Mouse (Mus musculus): Measurements from ENCODE around the gene Ptrh1. TPM values are rescaled to one million over a fixed set of nuclear protein-coding genes. Genes with fewer than 3 reads are reported as not detected.

The Ptrh1 gene
- total and polyA plus RNA-seq, 3 experiments, result 12.3 to 27.9 TPM; not detected in 1

DNA sequence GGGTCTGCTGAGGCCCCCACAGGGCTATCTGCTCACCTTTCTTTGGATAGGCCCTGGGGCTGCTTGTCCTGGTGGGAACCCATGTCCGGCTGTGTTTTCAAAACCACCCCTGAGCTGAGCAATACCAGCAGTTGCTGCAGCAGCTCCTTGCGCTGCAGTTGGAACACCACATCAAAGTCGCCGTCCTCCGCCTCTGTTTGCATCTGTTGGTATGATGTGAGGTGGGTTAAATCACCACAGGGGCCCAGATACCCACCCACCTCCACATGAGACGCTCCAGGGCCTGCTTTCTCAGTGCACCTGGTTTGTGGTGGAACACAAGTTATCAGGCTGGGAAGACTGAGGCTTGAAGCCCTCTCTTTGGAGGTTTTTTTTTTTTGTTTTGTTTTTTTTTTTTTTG lies 2.5 kb downstream of the Ptrh1 start:
- Histone ChIP-seq H3K79me2 (ENCODE audit: control insufficient read depth, insufficient read depth, low read length, poor library complexity) (no peaks in the 10 kb centered on the region; the same call in 1 of the 2 replicates), H3K9me3 (replicated peaks; ENCODE audit: insufficient read depth, low read length) (no peaks in the 10 kb centered on the region), H3K27me3 (ENCODE audit: control insufficient read depth in 1 of 2, insufficient read depth in 2 of 2, low read length in 2 of 2) (no peaks in the 10 kb centered on the region), H3K4me1 (ENCODE audit: control insufficient read depth in 1 of 2, insufficient read depth in 2 of 2, low read length in 2 of 2) (peaks cover 0 to 5% of the 10 kb centered on the region in 2 experiments; a peak in 2 of 4 replicates), H3K4me3 (ENCODE audit: control insufficient read depth in 1 of 2, insufficient read depth in 1 of 2, low read depth in 2 of 2, low read length in 2 of 2) (no peak overlapping the region), H3K9ac (ENCODE audit: control insufficient read depth, low read depth, low read length, poor library complexity, severe bottlenecking) (no peak overlapping the region), H3K36me3 (ENCODE audit: control insufficient read depth in 1 of 2, insufficient read depth in 2 of 2, low read length in 2 of 2) (no peaks in the 10 kb centered on the region), H3K27ac (ENCODE audit: control insufficient read depth, low read depth, low read length) (no peak overlapping the region)
- no peak for DNase-seq (ENCODE audit: low read depth, low spot score)
- TF ChIP-seq POLR2AphosphoS5 (IDR thresholded peaks at IDR 0.05; ENCODE audit: borderline replicate concordance, low read depth, low read length) (no peak), ZNF384 (IDR thresholded peaks at IDR 0.05; ENCODE audit: low read depth, low read length) (no peak), KAT2A (conservative IDR thresholded peaks at IDR 0.05; ENCODE audit: low read depth, low read length) (no peak), MYC (IDR thresholded peaks at IDR 0.05; ENCODE audit: low read depth, low read length) (no peak), TAL1 (IDR thresholded peaks at IDR 0.05; ENCODE audit: low read length) (no peak), CTCF (IDR thresholded peaks at IDR 0.05 in 2 of 3, conservative IDR thresholded peaks at IDR 0.05 in 1 of 3; ENCODE audit: control insufficient read depth in 1 of 3, insufficient read depth in 1 of 3, low read depth in 2 of 3, low read length in 3 of 3, poor library complexity in 1 of 3, severe bottlenecking in 1 of 3) (no peak), MAZ (IDR thresholded peaks at IDR 0.05; ENCODE audit: low read depth, low read length) (no peak), CHD2 (IDR thresholded peaks at IDR 0.05; ENCODE audit: low read length) (no peak), MYB (IDR thresholded peaks at IDR 0.05; ENCODE audit: low read depth, low read length) (no peak)

DNA sequence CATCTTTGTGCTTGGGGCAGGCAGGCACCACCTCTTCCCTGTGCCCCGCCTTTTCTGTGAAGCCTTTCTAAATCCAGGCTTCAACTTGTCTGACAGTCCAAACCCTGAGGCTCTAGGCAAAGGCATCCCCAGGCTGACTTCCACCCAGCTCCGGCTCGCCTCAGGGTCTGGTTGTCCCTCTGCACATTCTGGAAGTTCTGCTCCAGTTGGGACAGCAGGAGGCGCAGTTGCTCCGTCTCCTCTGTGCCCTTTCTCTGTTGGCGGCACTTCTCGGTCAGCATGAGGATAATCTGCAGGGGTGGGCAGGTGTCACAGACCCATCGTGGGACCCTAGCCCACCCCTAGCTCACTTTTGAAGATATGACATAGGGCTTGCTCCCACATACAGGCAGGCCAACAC lies 3.5 kb downstream of the Ptrh1 start:
- Histone ChIP-seq H3K4me3 (ENCODE audit: control insufficient read depth in 1 of 2, insufficient read depth in 1 of 2, low read depth in 2 of 2, low read length in 2 of 2) (no peak overlapping the region), H3K27ac (ENCODE audit: control insufficient read depth, low read depth, low read length) (no peak overlapping the region), H3K36me3 (ENCODE audit: control insufficient read depth in 1 of 2, insufficient read depth in 2 of 2, low read length in 2 of 2) (no peaks in the 10 kb centered on the region), H3K9ac (ENCODE audit: control insufficient read depth, low read depth, low read length, poor library complexity, severe bottlenecking) (no peak overlapping the region), H3K27me3 (ENCODE audit: control insufficient read depth in 1 of 2, insufficient read depth in 2 of 2, low read length in 2 of 2) (no peaks in the 10 kb centered on the region), H3K9me3 (replicated peaks; ENCODE audit: insufficient read depth, low read length) (no peaks in the 10 kb centered on the region), H3K79me2 (ENCODE audit: control insufficient read depth, insufficient read depth, low read length, poor library complexity) (no peaks in the 10 kb centered on the region; the same call in 1 of the 2 replicates), H3K4me1 (ENCODE audit: control insufficient read depth in 1 of 2, insufficient read depth in 2 of 2, low read length in 2 of 2) (peaks cover 0 to 5% of the 10 kb centered on the region in 2 experiments; a peak in 2 of 4 replicates)
- DNase-seq (ENCODE audit: low read depth, low spot score), result peak; percentile 28
- no peak for TF ChIP-seq POLR2AphosphoS5 (IDR thresholded peaks at IDR 0.05; ENCODE audit: borderline replicate concordance, low read depth, low read length)
- no peak for TF ChIP-seq ETS1 (IDR thresholded peaks at IDR 0.05; ENCODE audit: low read depth, low read length)
- no peak for TF ChIP-seq POLR2AphosphoS2 (IDR thresholded peaks at IDR 0.05; ENCODE audit: low read length)
- peak; percentile 33 for TF ChIP-seq RAD21 (IDR thresholded peaks at IDR 0.05; ENCODE audit: low read depth, low read length)
- TF ChIP-seq ZKSCAN1 (IDR thresholded peaks at IDR 0.05; ENCODE audit: low read depth, low read length), result no peak
- no peak for TF ChIP-seq HCFC1 (IDR thresholded peaks at IDR 0.05; ENCODE audit: low read depth, low read length)
- no peak for TF ChIP-seq MEF2A (IDR thresholded peaks at IDR 0.05; ENCODE audit: extremely low read depth, insufficient replicate concordance, low read depth, low read length, poor library complexity, severe bottlenecking)
- no peak for TF ChIP-seq NELFE (IDR thresholded peaks at IDR 0.05; ENCODE audit: low read depth, low read length)
- no peak for TF ChIP-seq RCOR1 (IDR thresholded peaks at IDR 0.05; ENCODE audit: low read depth, low read length)
- TF ChIP-seq ZNF384 (IDR thresholded peaks at IDR 0.05; ENCODE audit: low read depth, low read length), result no peak
- TF ChIP-seq UBTF (IDR thresholded peaks at IDR 0.05; ENCODE audit: borderline replicate concordance, insufficient read depth, low read depth, low read length), result no peak
- no peak for TF ChIP-seq SIN3A (IDR thresholded peaks at IDR 0.05; ENCODE audit: low read length)
- TF ChIP-seq MAX (IDR thresholded peaks at IDR 0.05; ENCODE audit: low read length), result no peak
- peak; percentile 50 for TF ChIP-seq SMC3 (IDR thresholded peaks at IDR 0.05; ENCODE audit: low read depth, low read length)
- TF ChIP-seq POLR2A (IDR thresholded peaks at IDR 0.05; ENCODE audit: control insufficient read depth in 1 of 2, insufficient read depth in 1 of 2, low read depth in 1 of 2, low read length in 2 of 2, poor library complexity in 1 of 2), result no peak
- peak; percentile 13 to 59 (median 59); a peak in 5 of 6 replicates for TF ChIP-seq CTCF (IDR thresholded peaks at IDR 0.05 in 2 of 3, conservative IDR thresholded peaks at IDR 0.05 in 1 of 3; ENCODE audit: control insufficient read depth in 1 of 3, insufficient read depth in 1 of 3, low read depth in 2 of 3, low read length in 3 of 3, poor library complexity in 1 of 3, severe bottlenecking in 1 of 3)
- TF ChIP-seq MXI1 (IDR thresholded peaks at IDR 0.05; ENCODE audit: low read depth, low read length), result no peak
- no peak for TF ChIP-seq USF2 (IDR thresholded peaks at IDR 0.05; ENCODE audit: borderline replicate concordance in 1 of 2, insufficient read depth in 1 of 2, low read depth in 1 of 2, low read length in 2 of 2)
- peak; percentile 33 for TF ChIP-seq ZC3H11A (IDR thresholded peaks at IDR 0.05; ENCODE audit: low read depth, low read length)
- no peak for TF ChIP-seq NRF1 (IDR thresholded peaks at IDR 0.05; ENCODE audit: insufficient read depth, low read depth, low read length, poor library complexity, severe bottlenecking)
- no peak for TF ChIP-seq E2F4 (IDR thresholded peaks at IDR 0.05; ENCODE audit: borderline replicate concordance, low read depth, low read length)

All from MEL (cell line).